Comparison of ENCODE assay signal across 8 mouse cellular contexts in genomic region chr17:6783006-6783661, GRCm38 (mm10). TPM values are rescaled to one million over a fixed set of nuclear protein-coding genes. Genes with fewer than 3 reads are reported as not detected.
DNase-seq lines count a peak whose midpoint lies in the region; ATAC-seq lines count a peak whose summit lies in the region.

No protein-coding gene starts in this region.

- H3K9ac ChIP-seq in kidney, embryonic 14.5 days (ENCODE audit: low read depth, low read length): peak overlapping the region; percentile 89

- under 1% methylated on average over 56 of the region's 58 CpGs for WGBS in heart, embryonic 10.5 days
- under 1% methylated on average over 48 of the region's 58 CpGs for WGBS in kidney, embryonic 14.5 days

- H3K9me3 ChIP-seq in heart, embryonic 10.5 days: no peaks in the 10 kb centered on the region
- no peaks in the 10 kb centered on the region for H3K9me3 ChIP-seq in kidney, embryonic 14.5 days (ENCODE audit: control insufficient read depth, low read length)

- peak; percentile 60 to 68 for DNase-seq in B cell, adult 2 months
- DNase-seq in adipocyte (ENCODE audit: low spot score): peak; percentile 17
- DNase-seq in embryo, embryonic 11.5 days (ENCODE audit: low read depth, low spot score): peak; percentile 31
- peak; percentile 90 for DNase-seq in heart, embryonic 10.5 days (ENCODE audit: low spot score)
- peak; percentile 44 for DNase-seq in lung, postnatal 36 days
- DNase-seq in right cerebral cortex, postnatal 25 days: peak; percentile 7
- DNase-seq in yolk sac, embryonic 10.5 days (ENCODE audit: low spot score): peak; percentile 76

- no peaks in the 10 kb centered on the region for H3K36me3 ChIP-seq in heart, embryonic 10.5 days
- no peaks in the 10 kb centered on the region for H3K36me3 ChIP-seq in kidney, embryonic 14.5 days (ENCODE audit: control insufficient read depth, insufficient read depth, low read length)

- ATAC-seq in kidney, embryonic 14.5 days (ENCODE audit: low FRiP score, low TSS enrichment): peak; percentile 60

- no peaks in the 10 kb centered on the region; the same call in 1 of the 2 replicates for H3K27me3 ChIP-seq in heart, embryonic 10.5 days (ENCODE audit: insufficient read depth, poor library complexity, severe bottlenecking)
- H3K27me3 ChIP-seq in kidney, embryonic 14.5 days (ENCODE audit: control insufficient read depth, insufficient read depth, low read length): no peaks in the 10 kb centered on the region

- H3K4me3 ChIP-seq in heart, embryonic 10.5 days: peak overlapping the region; percentile 91
- peak overlapping the region; percentile 83 for H3K4me3 ChIP-seq in kidney, embryonic 14.5 days (ENCODE audit: low read length)

- peak overlapping the region; percentile 98 for H3K27ac ChIP-seq in heart, embryonic 10.5 days
- H3K27ac ChIP-seq in kidney, embryonic 14.5 days (ENCODE audit: low read depth, low read length): peak overlapping the region; percentile 90

- peaks cover 47% of the 10 kb centered on the region for H3K4me1 ChIP-seq in heart, embryonic 10.5 days
- peaks cover 20% of the 10 kb centered on the region for H3K4me1 ChIP-seq in kidney, embryonic 14.5 days (ENCODE audit: control insufficient read depth, insufficient read depth, low read length)

- H3K4me2 ChIP-seq in kidney, embryonic 14.5 days (replicated peaks; ENCODE audit: low read depth, low read length): peak overlapping the region; percentile 88

RNA-seq across cellular contexts. Expression of gene Ezr, which starts 0.6 kb away (rescaled TPM):
- 121 and 125 TPM in 2 replicates for polyA plus RNA-seq in heart, embryonic 10.5 days (2016; fragmentation: Nextera tagmentation; extraction: Ambion mirVana)
- polyA plus RNA-seq in kidney, embryonic 14.5 days (2014; fragmentation: Nextera tagmentation; extraction: Ambion mirVana): 96.7 and 158 TPM in 2 replicates

Comparison
In these comparisons a context has a peak if more than half of its experiments do, and no peak if none do; other contexts are left out.
1. Peak in every context shown above with its lines: DNase-seq, ATAC-seq, H3K4me3 ChIP-seq and H3K27ac ChIP-seq.
2. DNase-seq: peak in every context shown above with its lines; median percentile 90 in heart, embryonic 10.5 days; 76 in yolk sac, embryonic 10.5 days; 64 in B cell, adult 2 months; 44 in lung, postnatal 36 days; 31 in embryo, embryonic 11.5 days; 17 in adipocyte; 7 in right cerebral cortex, postnatal 25 days.